Mouse (Mus musculus) erythroblast, embryonic 14.5 days (primary cell): ENCODE results near the gene Med25. TPM values are rescaled to one million over a fixed set of nuclear protein-coding genes. Genes with fewer than 3 reads are reported as not detected.
"Not testable (repeated sequence)": the region's sequence is repeated elsewhere in the genome, so short reads cannot be mapped to it uniquely, and the experiment has no call there.

Source experiments
- H3K27me3 ChIP-seq: 2 replicates; pipeline ENCODE4 v1.6.1; 2012; ENCODE audit warnings: inconsistent platforms; ENCODE audit not compliant: control insufficient read depth
- H3K36me3 ChIP-seq: 2 replicates; pipeline ENCODE4 v1.6.1; 2012; ENCODE audit warnings: mild to moderate bottlenecking, inconsistent platforms; ENCODE audit not compliant: control insufficient read depth
- H3K4me1 ChIP-seq: 2 replicates; pipeline ENCODE4 v1.6.1; 2012; ENCODE audit warnings: inconsistent platforms; ENCODE audit not compliant: control insufficient read depth
- H3K4me3 ChIP-seq: replicated peaks from 2 replicates; pipeline ENCODE3; 2012; ENCODE audit warnings: moderate library complexity, mild to moderate bottlenecking, inconsistent platforms
- H3K9me3 ChIP-seq: 2 replicates; pipeline ENCODE4 v1.6.1; 2012; ENCODE audit warnings: low read length, inconsistent platforms, mixed read lengths; ENCODE audit not compliant: control insufficient read depth
- GATA1 ChIP-seq: IDR thresholded peaks from 2 replicates; pipeline ENCODE4 v1.6.1; 2012; ENCODE audit warnings: low read length, inconsistent platforms, mixed read lengths
- TAL1 ChIP-seq: IDR thresholded peaks from 3 replicates; pipeline ENCODE4 v1.6.1; 2012; ENCODE audit warnings: low read length, inconsistent platforms, mixed read lengths
- polyA plus RNA-seq: library from polyadenylated mRNA; stranded (reverse); fragments of >175 nt; gene quantifications from 2 replicates; pipeline ENCODE4 v1.2.3, GENCODE M21; 2012

Med25 gene
- polyA plus RNA-seq, 1 experiment: 51.9 TPM

GRCm38 (mm10) chr7:44884637-44885036, 7.9 kb downstream of the Med25 start:
- H3K27me3 ChIP-seq: no peaks in the 10 kb centered on the region
- H3K36me3 ChIP-seq: peaks cover 90% of the 10 kb centered on the region
- H3K4me1 ChIP-seq: peaks cover 22% of the 10 kb centered on the region
- H3K4me3 ChIP-seq: no peak overlapping the region
- TF ChIP-seq GATA1 (no peak), TAL1 (no peak)
- H3K9me3 ChIP-seq: no peaks in the 10 kb centered on the region

- Histone ChIP-seq H3K27me3 (no peaks in the 10 kb centered on the region), H3K4me1 (peaks cover 11% of the 10 kb centered on the region), H3K9me3 (no peaks in the 10 kb centered on the region), H3K4me3 (no peak overlapping the region), H3K36me3 (peaks cover 92% of the 10 kb centered on the region)
- TF ChIP-seq GATA1 (no peak), TAL1 (no peak)
Measured at GRCm38 (mm10) chr7:44883036-44883435, 9.5 kb downstream of the Med25 start.

- Histone ChIP-seq H3K9me3 (no peaks in the 10 kb centered on the region), H3K36me3 (peaks cover 65% of the 10 kb centered on the region), H3K27me3 (no peaks in the 10 kb centered on the region), H3K4me1 (peaks cover 16% of the 10 kb centered on the region), H3K4me3 (no peak overlapping the region)
- TF ChIP-seq GATA1: no peak
- TF ChIP-seq TAL1: no peak
Measured at GRCm38 (mm10) chr7:44877833-44878232, 14.7 kb downstream of the Med25 start.

- not testable (repeated sequence) for H3K4me3 ChIP-seq, H3K9me3 ChIP-seq, H3K27me3 ChIP-seq, H3K36me3 ChIP-seq
- H3K4me1 ChIP-seq: peaks cover 47% of the 10 kb centered on the region
Measured at GRCm38 (mm10) chr7:44871774-44872173, 20.7 kb downstream of the Med25 start.

- H3K27me3 ChIP-seq: peaks cover 3% of the 10 kb centered on the region; the same call in 1 of the 2 replicates
- H3K36me3 ChIP-seq: peaks cover 3% of the 10 kb centered on the region
- no peak overlapping the region for H3K4me3 ChIP-seq
- no peak for TF ChIP-seq TAL1
- no peak for TF ChIP-seq GATA1
- no peaks in the 10 kb centered on the region for H3K9me3 ChIP-seq
- peaks cover 53% of the 10 kb centered on the region for H3K4me1 ChIP-seq
Measured at GRCm38 (mm10) chr7:44871181-44871580, 21.3 kb downstream of the Med25 start.

- no peak for TF ChIP-seq GATA1
- TF ChIP-seq TAL1: no peak
- peaks cover 57% of the 10 kb centered on the region for H3K4me1 ChIP-seq
- H3K9me3 ChIP-seq: no peaks in the 10 kb centered on the region
- H3K27me3 ChIP-seq: peaks cover 3% of the 10 kb centered on the region; the same call in 1 of the 2 replicates
- peaks cover 7% of the 10 kb centered on the region for H3K36me3 ChIP-seq
- H3K4me3 ChIP-seq: no peak overlapping the region
Measured at GRCm38 (mm10) chr7:44870614-44871013, 21.9 kb downstream of the Med25 start.

- Histone ChIP-seq H3K9me3 (no peaks in the 10 kb centered on the region), H3K4me1 (peaks cover 60% of the 10 kb centered on the region), H3K27me3 (peaks cover 3% of the 10 kb centered on the region; the same call in 1 of the 2 replicates), H3K36me3 (peaks cover 14% of the 10 kb centered on the region), H3K4me3 (peak within 1 kb of the TSS; percentile 77)
- no peak for TF ChIP-seq TAL1
- no peak for TF ChIP-seq GATA1
Measured at GRCm38 (mm10) chr7:44869697-44870528, 22.6 kb downstream of the Med25 start, which contains the start of gene Ptov1. Ptov1 (minus strand) TSS chr7:44869788.

GRCm38 (mm10) chr7:44868919-44869696, 23.4 kb downstream of the Med25 start:
- TF ChIP-seq TAL1 (no peak), GATA1 (no peak)
- peaks cover 3% of the 10 kb centered on the region; the same call in 1 of the 2 replicates for H3K27me3 ChIP-seq
- peaks cover 22% of the 10 kb centered on the region for H3K36me3 ChIP-seq
- no peaks in the 10 kb centered on the region for H3K9me3 ChIP-seq
- H3K4me1 ChIP-seq: peaks cover 64% of the 10 kb centered on the region
- peak overlapping the region; percentile 77 for H3K4me3 ChIP-seq

- Histone ChIP-seq H3K27me3 (peaks cover 3% of the 10 kb centered on the region; the same call in 1 of the 2 replicates), H3K9me3 (no peaks in the 10 kb centered on the region), H3K36me3 (peaks cover 29% of the 10 kb centered on the region), H3K4me1 (peaks cover 63% of the 10 kb centered on the region), H3K4me3 (peak overlapping the region; percentile 77)
- TF ChIP-seq TAL1 (no peak), GATA1 (no peak)
Measured at GRCm38 (mm10) chr7:44868465-44868864, 24.0 kb downstream of the Med25 start.
